Mouse (Mus musculus) limb, embryonic 13.5 days (tissue): Measurements from ENCODE around the gene Plcg1. TPM values are rescaled to one million over a fixed set of nuclear protein-coding genes. Genes with fewer than 3 reads are reported as not detected.

ENCODE experiments used
- ATAC-seq: fragments of 200-750 bp; cut with Nextera tagmentation; 2 replicates; pipeline ENCODE4 v1.8.0; 2017; ENCODE audit warnings: low read depth, moderate number of reproducible peaks, moderate TSS enrichment; ENCODE audit not compliant: low FRiP score
- H3K27ac ChIP-seq: fragments of 300-500 bp; sonication (generic); 2 replicates; pipeline ENCODE4 v1.5.1; 2015; ENCODE audit warnings: inconsistent platforms, mild to moderate bottlenecking, moderate library complexity
- H3K27me3 ChIP-seq: fragments of 300-500 bp; sonication (generic); 2 replicates; pipeline ENCODE4 v1.6.1; 2015; ENCODE audit warnings: mild to moderate bottlenecking, inconsistent platforms
- H3K36me3 ChIP-seq: fragments of 300-500 bp; sonication (generic); 2 replicates; pipeline ENCODE4 v1.6.1; 2015; ENCODE audit warnings: inconsistent platforms, mild to moderate bottlenecking, moderate library complexity
- H3K4me1 ChIP-seq: fragments of 300-500 bp; sonication (generic); 2 replicates; pipeline ENCODE4 v1.6.1; 2015; ENCODE audit warnings: inconsistent platforms
- H3K4me2 ChIP-seq: fragments of 300-500 bp; sonication (generic); replicated peaks from 2 replicates; pipeline ENCODE4 v1.6.1; 2015; ENCODE audit warnings: inconsistent platforms, mild to moderate bottlenecking, moderate library complexity
- H3K4me3 ChIP-seq: fragments of 300-500 bp; sonication (generic); 2 replicates; pipeline ENCODE4 v1.5.1; 2015; ENCODE audit warnings: moderate library complexity, mild to moderate bottlenecking, inconsistent platforms
- H3K9ac ChIP-seq: fragments of 300-500 bp; sonication (generic); 2 replicates; pipeline ENCODE4 v1.6.1; 2015; ENCODE audit warnings: mild to moderate bottlenecking, inconsistent platforms
- H3K9me3 ChIP-seq: fragments of 300-500 bp; sonication (generic); 2 replicates; pipeline ENCODE4 v1.6.1; 2016; ENCODE audit warnings: inconsistent platforms
- WGBS: fragments of 180-500 bp; shearing (Covaris S2); methylation state at CpG from one replicate; pipeline ENCODE4 v1.1.7; 2015; 5-methylcytosine and 5-hydroxymethylcytosine counted together
- polyA plus RNA-seq: library from polyadenylated mRNA; unstranded; fragments of >200 nt; fragmentation: Nextera tagmentation; extraction: Ambion mirVana; gene quantifications from 2 replicates; pipeline ENCODE4 v1.2.1, GENCODE M21; 2015

The Plcg1 gene
- polyA plus RNA-seq, 1 experiment from 2014 or later, result 75.7 TPM

GRCm38 (mm10) chr2:160760433-160761184 lies 29.5 kb downstream of the Plcg1 start:
- no peak overlapping the region for H3K27ac ChIP-seq
- no peaks in the 10 kb centered on the region for H3K27me3 ChIP-seq
- H3K9ac ChIP-seq, result no peak overlapping the region
- ATAC-seq, result no peak
- H3K4me1 ChIP-seq, result 0 out of 2 replicates have a peak, but pooled peaks cover 6% of the 10 kb centered on the region
- 89% methylated on average over 9 of the region's 9 CpGs for WGBS
- no peaks in the 10 kb centered on the region for H3K9me3 ChIP-seq
- H3K36me3 ChIP-seq, result peaks cover 99% of the 10 kb centered on the region
- H3K4me3 ChIP-seq, result no peak overlapping the region
- no peak overlapping the region for H3K4me2 ChIP-seq

- WGBS, result 87% methylated on average over 3 of the region's 3 CpGs
- Histone ChIP-seq H3K9ac (no peak overlapping the region), H3K36me3 (peaks cover 92% of the 10 kb centered on the region), H3K4me1 (0 out of 2 replicates have a peak, but pooled peaks cover 6% of the 10 kb centered on the region), H3K9me3 (no peaks in the 10 kb centered on the region), H3K4me2 (no peak overlapping the region), H3K27me3 (no peaks in the 10 kb centered on the region), H3K27ac (no peak overlapping the region), H3K4me3 (no peak overlapping the region)
- ATAC-seq, result no peak
Observed at GRCm38 (mm10) chr2:160763816-160764215, 32.7 kb downstream of the Plcg1 start.

GRCm38 (mm10) chr2:160764386-160764785 lies 33.3 kb downstream of the Plcg1 start:
- Histone ChIP-seq H3K9ac (no peak overlapping the region), H3K27ac (no peak overlapping the region), H3K4me3 (no peak overlapping the region), H3K4me2 (no peak overlapping the region), H3K27me3 (no peaks in the 10 kb centered on the region), H3K36me3 (peaks cover 92% of the 10 kb centered on the region), H3K4me1 (0 out of 2 replicates have a peak, but pooled peaks cover 6% of the 10 kb centered on the region), H3K9me3 (no peaks in the 10 kb centered on the region)
- 88% methylated on average over 2 of the region's 2 CpGs for WGBS
- ATAC-seq, result no peak

GRCm38 (mm10) chr2:160765096-160765495 lies 34.0 kb downstream of the Plcg1 start:
- Histone ChIP-seq H3K9ac (no peak overlapping the region), H3K4me1 (0 out of 2 replicates have a peak, but pooled peaks cover 6% of the 10 kb centered on the region), H3K9me3 (no peaks in the 10 kb centered on the region), H3K27ac (no peak overlapping the region), H3K27me3 (no peaks in the 10 kb centered on the region), H3K4me2 (no peak overlapping the region), H3K36me3 (peaks cover 85% of the 10 kb centered on the region), H3K4me3 (no peak overlapping the region)
- no peak for ATAC-seq
- 82% methylated on average over 3 of the region's 3 CpGs for WGBS

- 81% methylated on average over 5 of the region's 5 CpGs for WGBS
- Histone ChIP-seq H3K36me3 (peaks cover 76% of the 10 kb centered on the region), H3K4me1 (0 out of 2 replicates have a peak, but pooled peaks cover 6% of the 10 kb centered on the region), H3K27ac (no peak overlapping the region), H3K9me3 (no peaks in the 10 kb centered on the region), H3K4me3 (no peak overlapping the region), H3K27me3 (no peaks in the 10 kb centered on the region), H3K9ac (no peak overlapping the region), H3K4me2 (no peak overlapping the region)
- ATAC-seq, result no peak
Observed at GRCm38 (mm10) chr2:160766371-160766771, 35.3 kb downstream of the Plcg1 start.

GRCm38 (mm10) chr2:160767201-160767600 lies 36.1 kb downstream of the Plcg1 start:
- ATAC-seq, result no peak
- Histone ChIP-seq H3K9me3 (no peaks in the 10 kb centered on the region), H3K4me2 (no peak overlapping the region), H3K27ac (no peak overlapping the region), H3K4me3 (no peak overlapping the region), H3K9ac (no peak overlapping the region), H3K4me1 (0 out of 2 replicates have a peak, but pooled peaks cover under 1% of the 10 kb centered on the region), H3K27me3 (no peaks in the 10 kb centered on the region), H3K36me3 (peaks cover 68% of the 10 kb centered on the region)
- 93% methylated on average over 2 of the region's 2 CpGs for WGBS

- WGBS, result 85% methylated on average over 4 of the region's 4 CpGs
- H3K9ac ChIP-seq, result no peak overlapping the region
- no peaks in the 10 kb centered on the region for H3K4me1 ChIP-seq
- H3K27me3 ChIP-seq, result no peaks in the 10 kb centered on the region
- no peak for ATAC-seq
- H3K9me3 ChIP-seq, result no peaks in the 10 kb centered on the region
- no peak overlapping the region for H3K4me2 ChIP-seq
- H3K27ac ChIP-seq, result no peak overlapping the region
- H3K4me3 ChIP-seq, result no peak overlapping the region
- peaks cover 58% of the 10 kb centered on the region for H3K36me3 ChIP-seq
Observed at GRCm38 (mm10) chr2:160768097-160768695, 37.1 kb downstream of the Plcg1 start.

GRCm38 (mm10) chr2:160768997-160769396 lies 37.9 kb downstream of the Plcg1 start:
- no peak for ATAC-seq
- Histone ChIP-seq H3K27me3 (no peaks in the 10 kb centered on the region), H3K4me3 (no peak overlapping the region), H3K36me3 (peaks cover 50% of the 10 kb centered on the region), H3K4me2 (no peak overlapping the region), H3K9ac (no peak overlapping the region), H3K4me1 (no peaks in the 10 kb centered on the region), H3K9me3 (no peaks in the 10 kb centered on the region), H3K27ac (no peak overlapping the region)
- 92% methylated on average over 2 of the region's 2 CpGs for WGBS

GRCm38 (mm10) chr2:160770409-160770808 lies 39.3 kb downstream of the Plcg1 start:
- Histone ChIP-seq H3K9ac (no peak overlapping the region), H3K4me3 (no peak overlapping the region), H3K36me3 (peaks cover 36% of the 10 kb centered on the region), H3K27ac (no peak overlapping the region), H3K4me2 (no peak overlapping the region), H3K4me1 (no peaks in the 10 kb centered on the region), H3K27me3 (no peaks in the 10 kb centered on the region), H3K9me3 (no peaks in the 10 kb centered on the region)
- ATAC-seq, result no peak

- Histone ChIP-seq H3K9ac (no peak overlapping the region), H3K4me2 (no peak overlapping the region), H3K9me3 (no peaks in the 10 kb centered on the region), H3K27ac (no peak overlapping the region), H3K4me3 (no peak overlapping the region), H3K36me3 (peaks cover 33% of the 10 kb centered on the region), H3K4me1 (no peaks in the 10 kb centered on the region), H3K27me3 (no peaks in the 10 kb centered on the region)
- ATAC-seq, result no peak
- WGBS, result 86% methylated on average over 1 of the region's 1 CpGs
Observed at GRCm38 (mm10) chr2:160770871-160771270, 39.8 kb downstream of the Plcg1 start.

- 84% methylated on average over 8 of the region's 8 CpGs for WGBS
- H3K4me2 ChIP-seq, result no peak overlapping the region
- no peak; the same call in 1 of the 2 replicates for ATAC-seq
Observed at GRCm38 (mm10) chr2:160771325-160772276, 40.5 kb downstream of the Plcg1 start.

GRCm38 (mm10) chr2:160778034-160778433 lies 46.9 kb downstream of the Plcg1 start:
- H3K4me2 ChIP-seq, result no peak overlapping the region
- 76% methylated on average over 2 of the region's 2 CpGs for WGBS
- H3K4me3 ChIP-seq, result no peak overlapping the region
- H3K9ac ChIP-seq, result no peak overlapping the region
- H3K27ac ChIP-seq, result no peak overlapping the region
- peaks cover 31% of the 10 kb centered on the region for H3K36me3 ChIP-seq
- no peaks in the 10 kb centered on the region for H3K9me3 ChIP-seq
- no peak for ATAC-seq
- no peaks in the 10 kb centered on the region for H3K4me1 ChIP-seq
- no peaks in the 10 kb centered on the region for H3K27me3 ChIP-seq

More at GRCm38 (mm10) chr2:160771325-160772276, 40.5 kb downstream of the Plcg1 start:
- no peak overlapping the region for H3K27ac ChIP-seq
- no peak overlapping the region for H3K4me3 ChIP-seq
- H3K36me3 ChIP-seq, result peaks cover 26% of the 10 kb centered on the region
- no peaks in the 10 kb centered on the region for H3K27me3 ChIP-seq
- no peaks in the 10 kb centered on the region for H3K4me1 ChIP-seq
- H3K9ac ChIP-seq, result no peak overlapping the region
- no peaks in the 10 kb centered on the region for H3K9me3 ChIP-seq
